Mouse (Mus musculus) megakaryocyte, embryonic 14.5 days (primary cell): ENCODE measurements around the gene Dnaaf2. TPM values are rescaled to one million over a fixed set of nuclear protein-coding genes. Genes with fewer than 3 reads are reported as not detected.

Source experiments
- H3K27me3 ChIP-seq: replicated peaks from 2 replicates; pipeline ENCODE3; 2012; ENCODE audit warnings: inconsistent platforms
- H3K36me3 ChIP-seq: replicated peaks from 2 replicates; pipeline ENCODE3; 2012; ENCODE audit warnings: low read length, inconsistent platforms, mixed read lengths
- H3K4me1 ChIP-seq: 2 replicates; pipeline ENCODE4 v1.6.1; 2012; ENCODE audit warnings: inconsistent platforms
- H3K4me3 ChIP-seq: replicated peaks from 2 replicates; pipeline ENCODE3; 2012; ENCODE audit warnings: moderate library complexity, mild to moderate bottlenecking, inconsistent platforms
- H3K9me3 ChIP-seq: 2 replicates; pipeline ENCODE4 v1.6.1; 2012; ENCODE audit warnings: inconsistent platforms
- FLI1 ChIP-seq: IDR thresholded peaks from 2 replicates; pipeline ENCODE4 v1.6.1; 2012; ENCODE audit warnings: low read length, inconsistent platforms, mixed read lengths
- GATA1 ChIP-seq: IDR thresholded peaks from 3 replicates; pipeline ENCODE4 v1.6.1; 2012; ENCODE audit warnings: mixed read lengths, low read length, inconsistent platforms, borderline replicate concordance
- polyA plus RNA-seq: library from polyadenylated mRNA; stranded (reverse); fragments of >175 nt; gene quantifications from 2 replicates; pipeline ENCODE4 v1.2.3, GENCODE M21; 2012; ENCODE audit warnings: low replicate concordance; ENCODE audit not compliant: insufficient read depth

Dnaaf2 gene
- polyA plus RNA-seq, 1 experiment, result 0.65 TPM

- peaks cover 27% of the 10 kb centered on the region for H3K36me3 ChIP-seq
- H3K4me1 ChIP-seq, result peaks cover 14% of the 10 kb centered on the region; the same call in 1 of the 2 replicates
- H3K9me3 ChIP-seq, result no peaks in the 10 kb centered on the region
- no peak overlapping the region for H3K4me3 ChIP-seq
- TF ChIP-seq FLI1 (no peak), GATA1 (no peak)
- no peaks in the 10 kb centered on the region for H3K27me3 ChIP-seq
Measured at GRCm38 (mm10) chr12:69155923-69156322, 42.3 kb downstream of the Dnaaf2 start.

GRCm38 (mm10) chr12:69150049-69150448, 48.2 kb downstream of the Dnaaf2 start:
- H3K4me3 ChIP-seq, result no peak overlapping the region
- peaks cover 2% of the 10 kb centered on the region for H3K27me3 ChIP-seq
- H3K4me1 ChIP-seq, result no peaks in the 10 kb centered on the region
- peaks cover under 1% of the 10 kb centered on the region for H3K36me3 ChIP-seq
- H3K9me3 ChIP-seq, result no peaks in the 10 kb centered on the region
- TF ChIP-seq FLI1, result no peak

GRCm38 (mm10) chr12:69147166-69147735, 51.0 kb downstream of the Dnaaf2 start:
- Histone ChIP-seq H3K27me3 (peaks cover 7% of the 10 kb centered on the region), H3K4me1 (no peaks in the 10 kb centered on the region), H3K9me3 (no peaks in the 10 kb centered on the region), H3K36me3 (no peaks in the 10 kb centered on the region), H3K4me3 (no peak overlapping the region)
- TF ChIP-seq FLI1 (no peak), GATA1 (no peak)

GRCm38 (mm10) chr12:69143460-69143859, 54.8 kb downstream of the Dnaaf2 start:
- H3K4me3 ChIP-seq, result no peak overlapping the region
- H3K27me3 ChIP-seq, result peaks cover 11% of the 10 kb centered on the region
- no peaks in the 10 kb centered on the region for H3K4me1 ChIP-seq
- H3K36me3 ChIP-seq, result no peaks in the 10 kb centered on the region
- no peaks in the 10 kb centered on the region for H3K9me3 ChIP-seq
- TF ChIP-seq GATA1, result no peak
- TF ChIP-seq FLI1, result no peak

- Histone ChIP-seq H3K9me3 (no peaks in the 10 kb centered on the region), H3K27me3 (peaks cover 16% of the 10 kb centered on the region), H3K4me3 (no peak overlapping the region), H3K36me3 (no peaks in the 10 kb centered on the region), H3K4me1 (no peaks in the 10 kb centered on the region)
- no peak for TF ChIP-seq FLI1
- TF ChIP-seq GATA1, result no peak
Measured at GRCm38 (mm10) chr12:69139841-69140240, 58.4 kb downstream of the Dnaaf2 start.

- no peak overlapping the region for H3K4me3 ChIP-seq
- TF ChIP-seq FLI1 (no peak), GATA1 (no peak)
- H3K4me1 ChIP-seq, result no peaks in the 10 kb centered on the region
- no peaks in the 10 kb centered on the region for H3K9me3 ChIP-seq
- peaks cover 16% of the 10 kb centered on the region for H3K27me3 ChIP-seq
- no peaks in the 10 kb centered on the region for H3K36me3 ChIP-seq
Measured at GRCm38 (mm10) chr12:69139201-69139600, 59.0 kb downstream of the Dnaaf2 start.

Other genes with a start within 250 kb of the Dnaaf2 start
- 250 and 1,840 TPM in 2 replicates for gene Rps29, start 39.2 kb downstream of the Dnaaf2 start, polyA plus RNA-seq
- gene Lrr1, start 29.6 kb downstream of the Dnaaf2 start, polyA plus RNA-seq, result 14.7 TPM in 1 of 2 replicates, not detected in the other
- 6.9 and 62.3 TPM in 2 replicates for gene Rpl36al, start 14.3 kb downstream of the Dnaaf2 start, polyA plus RNA-seq
- 21.6 and 30.4 TPM in 2 replicates for gene Mgat2, start 14.3 kb downstream of the Dnaaf2 start, polyA plus RNA-seq
- gene Gm49383, start 1.3 kb downstream of the Dnaaf2 start, polyA plus RNA-seq, result 5.9 and 6.8 TPM in 2 replicates
- not detected in 2 replicates for gene Gm49384, start 5.8 kb upstream of the Dnaaf2 start, polyA plus RNA-seq
- gene Pole2, start 29.8 kb upstream of the Dnaaf2 start, polyA plus RNA-seq, result 2.3 and 13.8 TPM in 2 replicates
- gene Klhdc1, start 42.7 kb upstream of the Dnaaf2 start, polyA plus RNA-seq, result 1.1 and 1.2 TPM in 2 replicates
- 7.4 and 26.4 TPM in 2 replicates for gene Klhdc2, start 98.3 kb upstream of the Dnaaf2 start, polyA plus RNA-seq
- gene Nemf, start 158.7 kb upstream of the Dnaaf2 start, polyA plus RNA-seq, result 1.4 and 3.2 TPM in 2 replicates
- gene Arf6, start 173.7 kb upstream of the Dnaaf2 start, polyA plus RNA-seq, result 211 and 251 TPM in 2 replicates
- gene Gm9887, start 174.0 kb upstream of the Dnaaf2 start, polyA plus RNA-seq, result 3.3 and 4.8 TPM in 2 replicates